Mouse (Mus musculus) MEL (cell line): ENCODE results near the gene Dag1. TPM values are rescaled to one million over a fixed set of nuclear protein-coding genes. Genes with fewer than 3 reads are reported as not detected.
A peak's percentile ranks its signal among the peaks of the same experiment; 100 is the strongest.

Experiments
- DNase-seq: peaks from one replicate; pipeline ENCODE4 v3.0.0; 2011; ENCODE audit warnings: low read depth, low spot score
- H3K27ac ChIP-seq: 2 replicates; pipeline ENCODE4 v1.5.1; 2012; ENCODE audit warnings: low read depth, mild to moderate bottlenecking, control low read depth, low read length, moderate library complexity; ENCODE audit not compliant: control insufficient read depth
- H3K27me3 ChIP-seq, 2 experiments: fragments of 150-350 bp in 1 of 2; sonication (generic) in 1 of 2; 2 replicates each; pipeline ENCODE4 v1.6.1; 2012; ENCODE audit warnings: low read length in 2 of 2, mild to moderate bottlenecking in 2 of 2, improper control_type of control experiment in 1 of 2, moderate library complexity in 1 of 2; ENCODE audit not compliant: insufficient read depth in 2 of 2, control insufficient read depth in 1 of 2
- H3K36me3 ChIP-seq, 2 experiments: 2 replicates each; pipeline ENCODE4 v1.6.1; 2012 to 2014; ENCODE audit warnings: low read length in 2 of 2, improper control_type of control experiment in 1 of 2, inconsistent platforms in 1 of 2, mild to moderate bottlenecking in 1 of 2; ENCODE audit not compliant: insufficient read depth in 2 of 2, control insufficient read depth in 1 of 2
- H3K4me1 ChIP-seq, 2 experiments: fragments of 150-350 bp in 1 of 2; sonication (generic) in 1 of 2; 2 replicates each; pipeline ENCODE4 v1.6.1; 2012; ENCODE audit warnings: low read length in 2 of 2, improper control_type of control experiment in 1 of 2, mild to moderate bottlenecking in 1 of 2; ENCODE audit not compliant: insufficient read depth in 2 of 2, control insufficient read depth in 1 of 2
- H3K4me3 ChIP-seq, 2 experiments: fragments of 150-350 bp in 1 of 2; sonication (generic) in 1 of 2; 2 replicates each; pipeline ENCODE4 v1.5.1; 2012; ENCODE audit warnings: low read depth in 2 of 2, low read length in 2 of 2, mild to moderate bottlenecking in 2 of 2, moderate library complexity in 2 of 2, control low read depth in 1 of 2, improper control_type of control experiment in 1 of 2; ENCODE audit not compliant: control insufficient read depth in 1 of 2, insufficient read depth in 1 of 2
- H3K79me2 ChIP-seq: 2 replicates; pipeline ENCODE4 v1.6.1; 2012; ENCODE audit warnings: mild to moderate bottlenecking, low read length, moderate library complexity; ENCODE audit not compliant: control insufficient read depth, poor library complexity, insufficient read depth
- H3K9ac ChIP-seq: 2 replicates; pipeline ENCODE4 v1.6.1; 2012; ENCODE audit warnings: low read depth, mild to moderate bottlenecking, control low read depth, low read length, moderate library complexity; ENCODE audit not compliant: control insufficient read depth, poor library complexity, severe bottlenecking
- H3K9me3 ChIP-seq: fragments of 150-350 bp; sonication (generic); replicated peaks from 2 replicates; pipeline ENCODE4 v1.6.1; 2012; ENCODE audit warnings: mild to moderate bottlenecking, low read length, improper control_type of control experiment, moderate library complexity; ENCODE audit not compliant: insufficient read depth
- CHD1 ChIP-seq: IDR thresholded peaks from 2 replicates; pipeline ENCODE4 v1.6.1; 2012; ENCODE audit warnings: low read depth, mild to moderate bottlenecking, inconsistent platforms, low read length, improper control_type of control experiment
- ELF1 ChIP-seq: IDR thresholded peaks from 2 replicates; pipeline ENCODE4 v1.6.1; 2014; ENCODE audit warnings: low read depth, mild to moderate bottlenecking, inconsistent platforms, low read length, improper control_type of control experiment, moderate library complexity
- ETS1 ChIP-seq: IDR thresholded peaks from 2 replicates; pipeline ENCODE4 v1.6.1; 2012; ENCODE audit warnings: low read depth, mild to moderate bottlenecking, inconsistent platforms, low read length, improper control_type of control experiment, moderate library complexity
- MAFK ChIP-seq: IDR thresholded peaks from 2 replicates; pipeline ENCODE4 v1.6.1; 2011; ENCODE audit warnings: low read depth, mild to moderate bottlenecking, low read length, improper control_type of control experiment, borderline replicate concordance
- MAX ChIP-seq: IDR thresholded peaks from 2 replicates; pipeline ENCODE4 v1.6.1; 2011; ENCODE audit warnings: low read length, improper control_type of control experiment
- MEF2A ChIP-seq: IDR thresholded peaks from 2 replicates; pipeline ENCODE4 v1.6.1; 2014; ENCODE audit warnings: low read depth, mild to moderate bottlenecking, inconsistent platforms, low read length, improper control_type of control experiment; ENCODE audit not compliant: poor library complexity, insufficient replicate concordance, severe bottlenecking; ENCODE audit errors: extremely low read depth
- MXI1 ChIP-seq: IDR thresholded peaks from 2 replicates; pipeline ENCODE4 v1.6.1; 2011; ENCODE audit warnings: mild to moderate bottlenecking, low read depth, low read length, improper control_type of control experiment
- MYB ChIP-seq: IDR thresholded peaks from 2 replicates; pipeline ENCODE4 v1.6.1; 2011; ENCODE audit warnings: mild to moderate bottlenecking, low read depth, low read length, improper control_type of control experiment
- MYC ChIP-seq: IDR thresholded peaks from 2 replicates; pipeline ENCODE4 v1.6.1; 2011; ENCODE audit warnings: low read depth, mild to moderate bottlenecking, low read length, improper control_type of control experiment, moderate library complexity
- POLR2A ChIP-seq, 2 experiments: IDR thresholded peaks; 2 replicates each; pipeline ENCODE4 v1.6.1; 2011 to 2012; ENCODE audit warnings: low read length in 2 of 2, mild to moderate bottlenecking in 2 of 2, control low read depth in 1 of 2, improper control_type of control experiment in 1 of 2, low read depth in 1 of 2, moderate library complexity in 1 of 2; ENCODE audit not compliant: control insufficient read depth in 1 of 2, insufficient read depth in 1 of 2, poor library complexity in 1 of 2
- RCOR1 ChIP-seq: IDR thresholded peaks from 2 replicates; pipeline ENCODE4 v1.6.1; 2012; ENCODE audit warnings: low read depth, mild to moderate bottlenecking, inconsistent platforms, low read length, improper control_type of control experiment
- SMC3 ChIP-seq: IDR thresholded peaks from 2 replicates; pipeline ENCODE4 v1.6.1; 2011; ENCODE audit warnings: low read depth, low read length, improper control_type of control experiment
- TAL1 ChIP-seq: IDR thresholded peaks from 2 replicates; pipeline ENCODE4 v1.6.1; 2012; ENCODE audit warnings: mild to moderate bottlenecking, inconsistent platforms, low read length, moderate library complexity, mixed read lengths
- ZC3H11A ChIP-seq: IDR thresholded peaks from 2 replicates; pipeline ENCODE4 v1.6.1; 2012; ENCODE audit warnings: low read depth, mild to moderate bottlenecking, inconsistent platforms, low read length, improper control_type of control experiment
- ZNF384 ChIP-seq: IDR thresholded peaks from 2 replicates; pipeline ENCODE4 v1.6.1; 2012; ENCODE audit warnings: low read depth, mild to moderate bottlenecking, inconsistent platforms, low read length, improper control_type of control experiment
- polyA plus RNA-seq, 2 experiments: library from polyadenylated mRNA; stranded (reverse) in 1 of 2; unstranded in 1 of 2; fragments of >175 nt in 1 of 2; fragments of >200 nt in 1 of 2; gene quantifications; 2 replicates each; pipeline versions ENCODE4 v1.2.1 to v1.2.4; 2012; ENCODE audit warnings: low replicate concordance in 2 of 2, low read depth in 1 of 2; ENCODE audit not compliant: insufficient read length in 2 of 2, insufficient read depth in 1 of 2, missing spikeins in 1 of 2
- total RNA-seq: library from RNA; depleted of rRNA; stranded (reverse); fragments of 300-350 nt; gene quantifications from 2 replicates; pipeline ENCODE4 v1.2.3, GENCODE M21; 2012

Gene Dag1
- total and polyA plus RNA-seq, 3 experiments, result 7.8 to 27.6 TPM; not detected in 1

DNA sequence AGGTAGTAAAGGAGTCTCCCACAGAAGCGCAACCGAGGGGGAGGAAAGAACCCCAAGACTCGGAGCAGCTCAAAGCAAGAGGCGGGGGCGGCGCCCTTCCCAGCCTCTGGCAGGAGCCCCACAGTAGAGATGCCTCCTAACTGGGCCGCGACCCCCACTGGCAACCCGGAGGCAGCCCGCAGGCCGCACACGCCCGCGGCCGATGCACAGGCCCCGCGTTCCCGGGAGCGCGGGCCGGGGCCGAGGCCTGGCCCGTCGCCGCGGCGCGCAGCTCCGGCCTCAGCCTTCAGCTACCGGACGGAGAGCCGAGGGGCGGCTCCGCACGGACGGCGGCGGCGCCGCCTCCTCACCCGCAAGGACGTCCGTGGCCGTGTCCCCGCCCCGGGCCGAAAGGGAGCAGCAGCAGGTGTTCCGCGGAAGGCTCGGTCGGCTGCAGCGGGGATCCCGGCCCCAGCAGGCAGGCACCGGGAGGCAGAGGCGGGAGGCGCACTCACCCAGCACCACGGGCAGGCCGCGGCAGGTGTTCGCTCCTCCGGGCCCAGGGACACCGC lies 552 bp downstream of the Dag1 start:
- Histone ChIP-seq H3K36me3 (peaks cover 0 to 33% of the 10 kb centered on the region in 2 experiments; a peak in 2 of 4 replicates), H3K9me3 (no peaks in the 10 kb centered on the region), H3K27me3 (no peaks in the 10 kb centered on the region), H3K27ac (peak overlapping the region; percentile 24), H3K4me3 (peak overlapping the region; percentile 54 to 74), H3K4me1 (peaks cover 2 to 41% of the 10 kb centered on the region in 2 experiments), H3K9ac (peak overlapping the region; percentile 84), H3K79me2 (peaks cover 12% of the 10 kb centered on the region)
- peak; percentile 50 for DNase-seq
- TF ChIP-seq RCOR1 (no peak), MYC (no peak), SMC3 (no peak), MAFK (no peak), POLR2A (IDR thresholded peaks at IDR 0.05; ENCODE audit: control insufficient read depth in 1 of 2, insufficient read depth in 1 of 2, low read depth in 1 of 2, low read length in 2 of 2, poor library complexity in 1 of 2) (peak in 1 of 2 experiments; percentile 42; a peak in 1 of 4 replicates), TAL1 (no peak), CHD1 (0 out of 2 replicates have a peak, but pooled peaks have one; percentile 1), MXI1 (no peak), MEF2A (no peak), ZNF384 (no peak)

DNA sequence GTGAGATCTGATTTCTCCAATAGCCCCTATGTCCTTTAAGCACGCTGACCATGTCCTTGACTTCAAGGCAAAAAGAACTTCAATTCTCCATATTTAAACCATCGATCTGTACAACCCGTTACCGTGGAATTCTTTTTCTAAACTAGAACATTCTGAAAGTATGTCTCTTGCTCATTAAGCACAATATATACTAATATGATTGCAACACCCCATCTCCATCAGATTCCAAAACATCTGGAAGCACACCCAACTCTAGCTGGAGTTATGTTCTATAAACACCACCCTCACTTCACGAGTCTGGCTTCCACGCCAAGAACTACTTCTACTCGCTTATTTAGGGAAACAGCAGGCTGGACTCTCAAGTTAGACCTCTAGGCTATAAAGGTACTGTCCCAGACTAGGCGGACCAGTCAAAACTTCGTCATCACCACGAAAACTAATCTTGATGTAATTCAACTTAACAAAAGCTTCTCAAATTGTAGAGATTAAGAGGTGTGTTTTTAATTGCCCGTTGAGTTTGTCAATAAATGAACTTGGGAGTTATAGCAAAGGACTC lies 1.2 kb downstream of the Dag1 start:
- H3K27ac ChIP-seq, result peak overlapping the region; percentile 24; the same call in 1 of the 2 replicates
- DNase-seq, result peak; percentile 34
- H3K27me3 ChIP-seq, result no peaks in the 10 kb centered on the region
- peaks cover 0 to 33% of the 10 kb centered on the region in 2 experiments; a peak in 2 of 4 replicates for H3K36me3 ChIP-seq
- H3K9ac ChIP-seq, result peak overlapping the region; percentile 84
- H3K4me1 ChIP-seq, result peaks cover 2 to 38% of the 10 kb centered on the region in 2 experiments
- 0 out of 2 replicates have a peak, but pooled peaks have one; percentile 73 for TF ChIP-seq CHD1
- no peak for TF ChIP-seq MAX
- no peak for TF ChIP-seq MYB
- no peak for TF ChIP-seq ETS1
- no peak for TF ChIP-seq ELF1
- TF ChIP-seq ZC3H11A, result no peak
- H3K79me2 ChIP-seq, result peaks cover 12% of the 10 kb centered on the region
- no peaks in the 10 kb centered on the region for H3K9me3 ChIP-seq
- peak overlapping the region; percentile 54 to 74 for H3K4me3 ChIP-seq
